Mouse (Mus musculus) mature B cell (primary cell): ENCODE measurements around the gene Clasp1.

ENCODE experiments used
- in situ Hi-C: fragments of 300-500 bp; cut with MboI; formaldehyde crosslinking; loops from 2 replicates; pipeline ENCODE4 v1.14.3; 2019

The Clasp1 gene

GRCm38 (mm10) chr1:118388757-118389453 lies at the start of gene Clasp1:
Gene Clasp1, plus strand, starts transcription at chr1:118389058.
- in situ Hi-C loops, result no loop called here

- in situ Hi-C loops, result no loop called here
Observed at GRCm38 (mm10) chr1:118343649-118344435, 45.0 kb upstream of the Clasp1 start.

- in situ Hi-C loops, result no loop called here
Observed at GRCm38 (mm10) chr1:118349922-118350321, 38.9 kb upstream of the Clasp1 start.

GRCm38 (mm10) chr1:118359071-118359761 lies 29.6 kb upstream of the Clasp1 start:
- in situ Hi-C loops, result no loop called here

- in situ Hi-C loops, result loop anchor here (10.0 kb wide), 1 partner anchor 107 kb away; no protein-coding TSS in a partner anchor
Observed at GRCm38 (mm10) chr1:118367970-118368369, 20.9 kb upstream of the Clasp1 start.

- in situ Hi-C loops, result loop anchor here (10.0 kb wide), 1 partner anchor 106 kb away; no protein-coding TSS in a partner anchor
Observed at GRCm38 (mm10) chr1:118368721-118369461, 20.0 kb upstream of the Clasp1 start.

DNA sequence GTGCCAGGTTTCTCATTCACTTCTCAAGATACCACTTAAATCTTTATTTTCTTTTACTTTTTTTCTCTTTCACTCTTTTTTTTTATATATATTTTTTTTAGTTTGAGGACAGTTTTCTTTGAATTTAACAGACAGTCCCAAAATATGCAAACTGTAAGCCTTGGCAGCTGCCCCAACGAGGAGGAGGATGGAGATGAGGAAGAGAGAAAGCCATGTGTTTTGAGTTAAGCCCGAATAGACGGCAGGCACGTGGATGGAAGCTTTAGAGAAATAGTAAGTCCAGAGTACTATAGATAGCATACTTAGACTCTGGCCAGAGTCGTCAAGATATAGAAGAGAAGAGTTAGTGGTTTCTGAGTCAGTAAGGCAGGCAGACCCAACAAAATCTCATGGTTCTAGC lies 11.1 kb upstream of the Clasp1 start:
- in situ Hi-C loops, result no loop called here

GRCm38 (mm10) chr1:118380105-118380786 lies 8.6 kb upstream of the Clasp1 start:
- in situ Hi-C loops, result no loop called here

GRCm38 (mm10) chr1:118388127-118388756 lies 616 bp upstream of the Clasp1 start:
- in situ Hi-C loops, result no loop called here

- in situ Hi-C loops, result loop anchor here (10.0 kb wide), 1 partner anchor 65 kb away; no protein-coding TSS in a partner anchor
Observed at GRCm38 (mm10) chr1:118389454-118390265, 802 bp downstream of the Clasp1 start.

DNA sequence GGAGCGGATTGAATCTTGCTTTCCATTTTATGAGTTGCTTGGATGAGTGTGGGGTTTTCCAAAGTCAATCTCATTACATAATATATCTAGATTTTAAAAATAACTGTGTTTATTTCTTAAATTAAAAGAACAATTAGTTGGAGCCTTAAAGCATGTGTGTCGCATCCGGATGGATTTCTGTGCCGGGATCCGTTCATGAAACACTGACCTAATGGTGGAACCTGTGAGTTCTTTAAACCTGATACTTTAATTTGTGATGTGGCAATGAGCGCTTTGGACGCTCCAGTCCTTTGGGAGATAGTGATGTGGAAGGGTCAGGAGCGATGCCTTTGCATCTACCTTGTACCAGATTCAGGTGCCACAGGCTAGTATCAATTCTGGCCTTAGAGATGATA lies 1.4 kb downstream of the Clasp1 start:
- in situ Hi-C loops, result loop anchor here (10.0 kb wide), 1 partner anchor 65 kb away; no protein-coding TSS in a partner anchor

DNA sequence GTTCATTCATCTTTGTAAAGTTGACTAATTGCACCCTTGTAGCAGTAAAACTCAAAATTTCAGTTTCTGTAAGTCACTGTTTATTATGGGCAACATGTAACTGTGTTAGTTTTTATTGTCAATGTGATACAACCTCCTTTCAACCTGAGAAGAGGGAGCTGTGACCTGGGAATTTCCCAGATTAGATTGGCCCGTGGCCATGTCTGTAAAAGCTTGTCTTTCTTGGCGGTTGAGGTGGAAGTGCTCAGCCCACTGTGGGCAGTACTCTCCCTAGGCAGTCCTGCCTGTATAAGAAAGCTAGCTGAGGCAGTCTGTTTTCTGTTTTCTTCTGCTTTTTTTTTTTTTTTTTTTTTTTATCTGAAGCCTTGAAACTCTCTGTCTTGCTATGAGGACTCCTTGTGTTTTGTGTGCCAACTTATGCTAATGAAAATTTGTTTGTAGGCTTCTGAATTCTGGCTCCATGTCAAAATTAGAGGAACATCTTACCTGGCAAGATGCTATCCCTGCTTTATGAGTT lies 2.1 kb downstream of the Clasp1 start:
- in situ Hi-C loops, result loop anchor here (10.0 kb wide), 1 partner anchor 64 kb away; no protein-coding TSS in a partner anchor

DNA sequence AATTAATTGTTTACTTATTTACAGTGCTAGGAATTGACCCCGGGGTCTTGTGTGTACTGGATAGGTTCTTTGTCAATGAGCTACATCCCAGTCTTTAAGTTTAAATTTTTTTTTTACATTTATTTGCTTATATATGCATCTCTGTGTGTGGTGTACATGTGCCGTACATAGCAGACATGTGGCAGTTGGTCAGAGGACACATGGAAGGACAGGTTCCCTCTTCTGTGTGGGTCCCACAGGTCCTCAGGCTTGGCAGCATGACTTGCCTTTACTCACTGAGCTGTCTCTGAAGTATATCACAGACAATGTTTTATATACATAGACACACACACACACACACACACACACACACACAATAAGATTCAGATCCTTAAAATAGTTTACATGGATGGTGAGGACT lies 3.4 kb downstream of the Clasp1 start:
- in situ Hi-C loops, result loop anchor here (10.0 kb wide), 1 partner anchor 63 kb away; no protein-coding TSS in a partner anchor

- in situ Hi-C loops, result loop anchor here (10.0 kb wide), 1 partner anchor 61 kb away; no protein-coding TSS in a partner anchor
Observed at GRCm38 (mm10) chr1:118393916-118394315, 5.1 kb downstream of the Clasp1 start.

DNA sequence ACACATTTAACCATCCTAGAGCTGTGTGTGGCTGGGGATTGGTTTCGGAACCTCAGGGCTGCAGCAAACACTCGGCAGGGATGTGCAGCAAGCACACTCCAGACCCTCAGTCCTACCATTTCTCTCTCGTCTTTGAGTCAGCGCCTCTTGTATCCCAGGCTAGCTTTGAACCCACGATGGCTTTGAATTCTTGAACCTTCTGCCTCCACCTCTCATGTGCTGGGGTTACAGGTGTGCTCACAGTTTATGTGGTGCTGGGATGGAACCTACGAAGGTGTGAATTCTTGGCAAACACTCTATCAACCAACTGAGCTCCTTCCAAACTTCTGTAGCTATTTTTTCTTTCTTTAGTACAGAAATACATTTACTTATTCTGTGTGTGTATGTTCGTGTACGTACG lies 9.0 kb downstream of the Clasp1 start:
- in situ Hi-C loops, result loop anchor here (10.0 kb wide), 1 partner anchor 57 kb away; no protein-coding TSS in a partner anchor

GRCm38 (mm10) chr1:118398567-118398966 lies 9.7 kb downstream of the Clasp1 start:
- in situ Hi-C loops, result loop anchor here (10.0 kb wide), 1 partner anchor 56 kb away; no protein-coding TSS in a partner anchor

DNA sequence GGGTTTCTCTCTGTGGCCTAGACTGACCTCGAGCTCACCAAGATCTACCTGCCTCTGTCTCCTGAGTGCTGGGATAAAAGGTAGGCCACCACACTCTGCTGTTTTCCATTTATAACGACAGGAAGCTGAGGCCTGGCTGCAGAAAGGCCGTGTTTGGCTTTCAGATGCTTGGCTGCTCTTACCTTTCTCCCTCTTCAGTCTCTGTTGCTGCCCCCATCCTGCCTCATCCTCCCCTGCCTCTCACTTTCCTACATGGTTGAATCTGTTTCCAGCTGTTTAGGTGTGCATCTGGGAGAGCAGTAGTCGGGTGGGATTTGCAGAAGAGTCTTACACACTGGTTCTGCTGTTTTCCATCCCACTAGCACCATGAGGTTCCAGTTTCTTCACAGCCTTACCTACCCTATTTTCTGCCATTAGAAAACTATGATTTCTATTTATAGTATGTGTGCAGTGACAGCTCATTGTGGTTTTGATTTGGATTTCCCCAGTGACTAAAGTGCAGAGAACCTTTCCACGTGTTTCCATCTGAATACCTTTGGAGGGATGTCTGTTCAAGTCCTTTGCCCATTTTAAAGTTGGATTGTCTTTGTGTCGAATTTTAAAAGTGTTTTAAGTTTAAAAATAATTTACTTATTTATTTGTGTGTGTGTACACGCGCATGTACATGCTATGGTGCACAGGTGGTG lies 10.9 kb downstream of the Clasp1 start:
- in situ Hi-C loops, result loop anchor here (10.0 kb wide), 1 partner anchor 55 kb away; no protein-coding TSS in a partner anchor

- in situ Hi-C loops, result no loop called here
Observed at GRCm38 (mm10) chr1:118401991-118402390, 13.1 kb downstream of the Clasp1 start.
